Mouse (Mus musculus) testis, adult 2 months (tissue): ENCODE results near the gene Adprm.
"Not testable (repeated sequence)": the region's sequence is repeated elsewhere in the genome, so short reads cannot be mapped to it uniquely, and the experiment has no call there.

Experiments
- CTCF ChIP-seq: fragments of 200-500 bp; IDR thresholded peaks from 2 replicates; pipeline ENCODE4 v1.5.1; 2012; ENCODE audit warnings: low read depth, mild to moderate bottlenecking, inconsistent platforms, low read length, moderate library complexity; ENCODE audit not compliant: control insufficient read depth, insufficient read depth, insufficient replicate concordance
- POLR2A ChIP-seq: fragments of 200-500 bp; IDR thresholded peaks from 2 replicates; pipeline ENCODE4 v1.6.1; 2012; ENCODE audit warnings: low read depth, mild to moderate bottlenecking, inconsistent platforms, low read length, moderate library complexity; ENCODE audit not compliant: control insufficient read depth

GRCm38 (mm10) chr11:67092354-67092753 is 40.0 kb upstream of the Adprm start:
- not testable (repeated sequence) for TF ChIP-seq POLR2A, CTCF
